Mouse (Mus musculus) telencephalon, adult 2 months (tissue): ENCODE measurements at regions not wholly inside any gene's neighbourhood (a gene's known extent, or its start where the extent isn't known, plus 50 kb on each side); places are given as distances from the start of the nearest gene placed in this dataset.

ENCODE experiments used
- DNase-seq: peaks from one replicate; pipeline ENCODE4 v3.0.0-alpha.2; 2011; ENCODE audit warnings: low read depth, low spot score

DNA sequence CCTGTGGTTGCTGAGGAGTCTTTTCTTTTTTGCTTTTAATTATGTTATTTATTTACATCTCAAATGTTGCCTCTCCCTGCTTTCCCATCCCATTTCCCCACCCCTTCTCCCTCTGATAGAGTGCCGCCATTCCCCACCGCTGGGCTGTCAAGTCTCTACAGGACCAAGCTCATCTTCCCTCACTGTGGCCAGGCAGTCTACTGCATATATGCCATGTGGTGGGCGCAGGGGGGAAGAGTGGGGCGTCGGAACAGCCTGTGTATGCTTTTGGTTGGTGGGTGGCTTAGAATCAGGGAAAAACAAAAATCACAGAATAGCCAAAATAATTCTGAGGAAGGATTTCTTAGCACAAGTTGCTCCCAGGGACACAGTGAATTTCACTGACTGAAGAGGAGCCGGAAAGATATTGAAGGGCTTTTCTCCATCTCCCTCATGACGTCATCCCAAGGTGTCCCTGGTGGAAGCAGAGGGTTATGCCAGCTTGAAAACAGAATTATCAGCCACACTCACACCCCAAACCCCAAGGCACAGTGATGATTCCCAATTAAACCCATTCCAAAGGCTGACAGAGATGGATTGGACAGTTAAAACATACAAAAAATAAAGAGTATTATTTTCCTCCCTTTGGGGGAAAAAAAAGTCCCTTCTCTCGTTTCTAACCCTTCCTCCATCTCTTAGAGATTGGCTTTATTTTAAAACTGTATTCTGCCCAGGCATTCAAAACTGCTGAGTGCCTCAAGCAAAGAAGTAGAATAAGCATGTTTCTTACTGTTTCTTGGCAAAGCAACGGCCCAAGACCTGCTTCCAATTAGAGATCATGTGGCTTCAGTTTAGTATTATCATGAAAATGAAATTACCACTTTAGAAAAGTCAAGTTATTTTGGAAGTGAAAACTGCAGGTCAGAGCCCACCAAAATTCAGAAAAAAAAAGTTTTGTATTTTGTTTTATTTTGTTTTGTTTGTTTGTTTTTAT, 232.0 kb downstream of the Clic5 start:
- no peak for DNase-seq

GRCm38 (mm10) chr17:44422161-44422560, 233.8 kb downstream of the Clic5 start:
- peak; percentile 70 for DNase-seq

DNA sequence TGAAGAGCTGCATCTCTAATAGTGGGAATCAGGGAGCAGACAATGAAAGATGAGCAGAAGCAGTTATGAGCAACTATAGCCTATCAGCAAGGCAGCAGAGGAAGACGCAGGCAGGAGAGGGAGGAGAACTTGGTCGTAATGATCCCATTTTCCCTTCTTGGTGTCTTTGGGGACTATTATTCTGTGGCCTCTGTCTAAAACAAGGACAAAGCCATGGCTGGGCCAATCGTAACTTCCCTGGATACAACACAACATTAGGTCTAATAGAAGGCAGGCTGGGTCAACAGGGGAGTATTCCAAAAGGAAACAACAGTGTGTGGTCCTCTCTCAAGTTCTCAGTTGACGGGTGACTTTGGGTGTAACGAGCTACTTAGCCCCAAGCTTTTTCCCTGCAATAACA, 234.5 kb downstream of the Clic5 start:
- no peak for DNase-seq

DNA sequence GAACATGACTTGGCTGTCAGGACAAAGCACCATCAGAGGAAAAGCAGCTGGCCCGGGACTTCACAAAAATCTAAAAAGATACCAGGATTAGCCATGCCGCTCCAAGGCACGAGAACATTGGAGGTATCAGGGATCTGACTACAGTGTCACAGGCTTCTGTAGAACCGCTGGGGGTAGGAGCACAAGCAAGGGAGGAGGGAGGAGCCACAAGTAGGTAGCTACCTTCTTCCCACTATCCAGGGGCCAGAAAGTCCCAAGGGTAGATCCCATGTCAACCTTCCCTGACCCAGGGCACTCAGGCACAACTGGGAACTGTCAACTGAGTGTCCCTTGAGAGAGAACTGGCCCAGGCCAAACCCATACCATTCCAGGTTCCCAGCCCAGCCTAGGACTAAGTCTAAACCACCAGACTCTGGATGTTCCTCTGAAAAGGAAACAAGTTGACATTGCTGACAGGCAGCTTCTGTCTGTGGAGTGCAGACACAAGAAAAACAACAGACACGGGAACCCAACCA, 235.1 kb downstream of the Clic5 start:
- DNase-seq: no peak

DNA sequence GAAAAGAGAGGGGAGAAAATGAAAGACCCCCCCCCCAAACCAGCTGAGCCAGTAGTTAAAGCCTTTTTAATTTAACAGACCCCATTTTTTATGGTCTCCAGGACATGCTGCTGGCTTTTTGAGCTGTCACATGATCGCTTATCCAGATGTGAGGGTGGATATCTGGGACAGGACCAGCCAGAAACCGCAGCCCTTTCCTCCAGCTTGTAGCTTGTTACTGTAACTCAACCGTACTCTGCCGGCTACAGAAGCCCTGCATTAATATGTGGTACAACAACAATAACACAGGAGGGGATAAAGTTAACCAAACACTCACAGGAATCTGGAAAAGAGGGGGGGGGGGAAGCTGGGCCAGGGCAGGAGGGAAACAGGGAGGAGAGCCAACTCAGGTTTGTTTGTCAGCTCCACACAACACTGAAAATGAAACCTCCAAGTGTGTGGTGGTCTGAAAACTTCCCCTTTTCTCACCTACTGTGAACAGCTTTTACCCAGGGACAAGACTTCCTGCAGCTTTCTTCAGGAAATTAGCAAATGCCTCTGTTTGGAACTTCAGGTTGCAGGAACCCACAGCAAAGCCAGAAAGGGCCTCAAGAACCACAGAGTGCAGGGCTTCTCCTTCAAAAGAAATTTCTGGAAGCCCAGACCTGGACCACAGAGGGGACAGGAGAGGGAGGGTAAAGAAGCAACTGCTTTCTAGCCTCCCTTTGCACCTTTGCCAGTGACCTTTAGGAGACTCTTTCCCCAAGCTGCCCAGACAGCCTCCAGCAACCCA, 244.3 kb downstream of the Clic5 start:
- no peak for DNase-seq

DNA sequence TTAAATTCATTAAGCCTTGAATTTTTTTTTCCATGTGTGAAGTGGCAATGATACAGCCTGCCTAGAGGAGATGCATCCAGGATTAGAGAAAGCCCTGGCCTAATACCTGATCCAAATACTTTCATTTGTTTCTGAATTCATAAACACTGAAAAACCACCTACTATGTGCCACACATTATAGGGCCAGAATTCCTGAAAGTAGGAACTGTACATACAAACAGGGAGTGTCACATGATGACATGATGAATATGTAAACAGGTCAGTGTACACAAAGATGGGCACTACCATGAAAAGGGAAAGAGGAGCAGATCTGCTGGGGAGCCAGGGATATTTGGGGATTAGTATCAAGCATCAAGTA, 244.9 kb downstream of the Clic5 start:
- no peak for DNase-seq

- DNase-seq: no peak
Observed at GRCm38 (mm10) chr17:44436536-44437043, 248.2 kb downstream of the Clic5 start.

DNA sequence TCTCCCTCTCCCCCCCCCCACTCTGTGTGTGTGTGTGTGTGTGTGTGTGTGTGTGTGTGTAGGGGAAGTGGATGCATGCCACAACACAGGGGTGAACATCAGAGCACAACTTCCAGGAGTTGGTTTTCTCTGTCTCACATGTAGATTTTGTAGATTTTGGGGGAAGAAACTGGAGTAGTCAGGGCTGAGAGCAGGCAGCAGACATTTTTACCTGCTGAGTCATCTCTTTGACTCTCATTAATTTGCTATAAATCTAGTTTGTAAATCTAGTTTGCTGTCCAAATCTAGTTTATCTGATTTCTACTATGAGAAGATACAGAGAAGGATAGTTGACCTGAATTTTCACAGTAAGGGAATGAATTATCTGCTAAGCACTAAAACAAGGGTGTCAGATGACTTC, 250.1 kb downstream of the Clic5 start:
- no peak for DNase-seq

GRCm38 (mm10) chr17:44443460-44443859, 255.1 kb downstream of the Clic5 start:
- DNase-seq: no peak

- DNase-seq: no peak
Observed at GRCm38 (mm10) chr17:44445361-44445760, 257.0 kb downstream of the Clic5 start.
